Mouse (Mus musculus) intestine, embryonic 14.5 days (tissue): ENCODE results near the gene Dok5. TPM values are rescaled to one million over a fixed set of nuclear protein-coding genes. Genes with fewer than 3 reads are reported as not detected.
A peak's percentile ranks its signal among the peaks of the same experiment; 100 is the strongest.

Source experiments
- ATAC-seq: fragments of 200-750 bp; cut with Nextera tagmentation; replicated peaks from 2 replicates; pipeline ENCODE4 v1.8.0; 2017; ENCODE audit warnings: low read depth, moderate number of reproducible peaks, moderate TSS enrichment, moderate library complexity; ENCODE audit not compliant: low FRiP score, low TSS enrichment
- DNase-seq: peaks from one replicate; pipeline ENCODE4 v3.0.0-alpha.2; 2018; ENCODE audit warnings: low spot score
- H3K27ac ChIP-seq: fragments of 300-500 bp; sonication (generic); 2 replicates; pipeline ENCODE4 v1.5.1; 2014; ENCODE audit warnings: low read depth, mild to moderate bottlenecking, control low read depth
- H3K27me3 ChIP-seq: fragments of 300-500 bp; sonication (generic); replicated peaks from 2 replicates; pipeline ENCODE4 v1.6.1; 2014; ENCODE audit warnings: low read length, control low read depth; ENCODE audit not compliant: control insufficient read depth, insufficient read depth
- H3K36me3 ChIP-seq: fragments of 300-500 bp; sonication (generic); 2 replicates; pipeline ENCODE4 v1.6.1; 2014; ENCODE audit warnings: low read length, control low read depth; ENCODE audit not compliant: control insufficient read depth, insufficient read depth
- H3K4me1 ChIP-seq: fragments of 300-500 bp; sonication (generic); replicated peaks from 2 replicates; pipeline ENCODE4 v1.6.1; 2014; ENCODE audit warnings: low read length, control low read depth, mixed read lengths; ENCODE audit not compliant: control insufficient read depth, insufficient read depth
- H3K4me2 ChIP-seq: fragments of 300-500 bp; sonication (generic); 2 replicates; pipeline ENCODE4 v1.6.1; 2014; ENCODE audit warnings: low read length
- H3K4me3 ChIP-seq: fragments of 300-500 bp; sonication (generic); 2 replicates; pipeline ENCODE4 v1.5.1; 2014; ENCODE audit warnings: low read depth, low read length, control low read depth, mixed read lengths
- H3K9ac ChIP-seq: fragments of 300-500 bp; sonication (generic); 2 replicates; pipeline ENCODE4 v1.6.1; 2014; ENCODE audit warnings: mild to moderate bottlenecking, low read length
- H3K9me3 ChIP-seq: fragments of 300-500 bp; sonication (generic); 2 replicates; pipeline ENCODE4 v1.6.1; 2016; ENCODE audit warnings: low read length, control low read depth; ENCODE audit not compliant: control insufficient read depth
- WGBS: fragments of 180-500 bp; shearing (Covaris S2); extraction: QIAGEN DNeasy Blood & Tissue Kit; methylation state at CpG from one replicate; pipeline ENCODE4 v1.1.7; 2014; 5-methylcytosine and 5-hydroxymethylcytosine counted together
- polyA plus RNA-seq: library from polyadenylated mRNA; unstranded; fragments of >200 nt; fragmentation: Nextera tagmentation; extraction: Ambion mirVana; gene quantifications from 2 replicates; pipeline ENCODE4 v1.2.1, GENCODE M21; 2014

Dok5 gene
- polyA plus RNA-seq, 1 experiment from 2014 or later = 1.6 TPM

GRCm38 (mm10) chr2:170902204-170903028 lies 170.8 kb downstream of the Dok5 start:
- DNase-seq (no peak), ATAC-seq (no peak)
- Histone ChIP-seq H3K9ac (no peak overlapping the region), H3K9me3 (0 out of 2 replicates have a peak, but pooled peaks cover 5% of the 10 kb centered on the region), H3K27me3 (no peaks in the 10 kb centered on the region), H3K4me1 (no peaks in the 10 kb centered on the region), H3K27ac (no peak overlapping the region), H3K4me2 (no peak overlapping the region), H3K36me3 (no peaks in the 10 kb centered on the region), H3K4me3 (no peak overlapping the region)
- 81% methylated on average over 13 of the region's 13 CpGs for WGBS

GRCm38 (mm10) chr2:170903029-170903306 lies 171.4 kb downstream of the Dok5 start:
- H3K4me2 ChIP-seq = no peak overlapping the region
- no peaks in the 10 kb centered on the region for H3K36me3 ChIP-seq
- ATAC-seq (no peak), DNase-seq (no peak)
- no peak overlapping the region for H3K9ac ChIP-seq
- WGBS = 83% methylated on average over 7 of the region's 7 CpGs
- no peaks in the 10 kb centered on the region for H3K4me1 ChIP-seq
- no peak overlapping the region for H3K27ac ChIP-seq
- no peaks in the 10 kb centered on the region for H3K27me3 ChIP-seq
- 0 out of 2 replicates have a peak, but pooled peaks cover 5% of the 10 kb centered on the region for H3K9me3 ChIP-seq
- H3K4me3 ChIP-seq = no peak overlapping the region

- Histone ChIP-seq H3K27ac (no peak overlapping the region), H3K9me3 (0 out of 2 replicates have a peak, but pooled peaks cover 5% of the 10 kb centered on the region), H3K4me3 (no peak overlapping the region), H3K9ac (no peak overlapping the region), H3K36me3 (no peaks in the 10 kb centered on the region), H3K4me1 (no peaks in the 10 kb centered on the region), H3K27me3 (no peaks in the 10 kb centered on the region), H3K4me2 (no peak overlapping the region)
- no peak for DNase-seq
- no peak for ATAC-seq
- WGBS = 98% methylated on average over 9 of the region's 9 CpGs
These were observed 171.8 kb downstream of the Dok5 start for GRCm38 (mm10) chr2:170903367-170903766.

- ATAC-seq (no peak), DNase-seq (peak; percentile 74)
- Histone ChIP-seq H3K36me3 (no peaks in the 10 kb centered on the region), H3K4me3 (no peak overlapping the region), H3K4me1 (0 out of 2 replicates have a peak, but pooled peaks cover 2% of the 10 kb centered on the region), H3K9me3 (no peaks in the 10 kb centered on the region), H3K27me3 (no peaks in the 10 kb centered on the region), H3K4me2 (peak overlapping the region; percentile 13; the same call in 1 of the 2 replicates), H3K27ac (no peak overlapping the region), H3K9ac (no peak overlapping the region)
- 20% methylated on average over 13 of the region's 13 CpGs for WGBS
These were observed 181.1 kb downstream of the Dok5 start for GRCm38 (mm10) chr2:170912589-170913223.

GRCm38 (mm10) chr2:170913863-170914262 lies 182.3 kb downstream of the Dok5 start:
- ATAC-seq (no peak), DNase-seq (no peak)
- Histone ChIP-seq H3K4me2 (no peak overlapping the region), H3K27ac (no peak overlapping the region), H3K9ac (no peak overlapping the region), H3K9me3 (no peaks in the 10 kb centered on the region), H3K27me3 (no peaks in the 10 kb centered on the region), H3K4me3 (no peak overlapping the region), H3K4me1 (0 out of 2 replicates have a peak, but pooled peaks cover 2% of the 10 kb centered on the region), H3K36me3 (no peaks in the 10 kb centered on the region)
- 81% methylated on average over 11 of the region's 11 CpGs for WGBS

GRCm38 (mm10) chr2:170915646-170916045 lies 184.0 kb downstream of the Dok5 start:
- H3K4me2 ChIP-seq = no peak overlapping the region
- no peak for ATAC-seq
- 89% methylated on average over 8 of the region's 8 CpGs for WGBS
- H3K9ac ChIP-seq = no peak overlapping the region
- DNase-seq = no peak
- H3K4me1 ChIP-seq = 0 out of 2 replicates have a peak, but pooled peaks cover 2% of the 10 kb centered on the region
- no peak overlapping the region for H3K4me3 ChIP-seq
- no peaks in the 10 kb centered on the region for H3K9me3 ChIP-seq
- H3K27ac ChIP-seq = no peak overlapping the region
- no peaks in the 10 kb centered on the region for H3K36me3 ChIP-seq
- H3K27me3 ChIP-seq = no peaks in the 10 kb centered on the region

- Histone ChIP-seq H3K4me3 (no peak overlapping the region), H3K27ac (no peak overlapping the region), H3K27me3 (no peaks in the 10 kb centered on the region), H3K4me1 (no peaks in the 10 kb centered on the region), H3K4me2 (no peak overlapping the region), H3K9ac (no peak overlapping the region), H3K9me3 (no peaks in the 10 kb centered on the region), H3K36me3 (no peaks in the 10 kb centered on the region)
- WGBS = 26% methylated on average over 3 of the region's 3 CpGs
- DNase-seq (no peak), ATAC-seq (no peak)
These were observed 190.7 kb downstream of the Dok5 start for GRCm38 (mm10) chr2:170922260-170922659.

- no peak overlapping the region for H3K4me2 ChIP-seq
- H3K9me3 ChIP-seq = no peaks in the 10 kb centered on the region
- no peaks in the 10 kb centered on the region for H3K36me3 ChIP-seq
- WGBS = 92% methylated on average over 4 of the region's 4 CpGs
- DNase-seq = no peak
- no peaks in the 10 kb centered on the region for H3K4me1 ChIP-seq
- H3K9ac ChIP-seq = no peak overlapping the region
- H3K27me3 ChIP-seq = no peaks in the 10 kb centered on the region
- H3K27ac ChIP-seq = no peak overlapping the region
- ATAC-seq = no peak
- no peak overlapping the region for H3K4me3 ChIP-seq
These were observed 192.5 kb downstream of the Dok5 start for GRCm38 (mm10) chr2:170924131-170924530.
